Mouse (Mus musculus) heart, postnatal 0 days (tissue): ENCODE data around the gene Smarca2. TPM values are rescaled to one million over a fixed set of nuclear protein-coding genes. Genes with fewer than 3 reads are reported as not detected.

Experiments
- ATAC-seq: fragments of 200-750 bp; cut with Nextera tagmentation; 2 replicates; pipeline ENCODE4 v1.8.0; 2017; ENCODE audit warnings: low read depth, moderate number of reproducible peaks, moderate library complexity; ENCODE audit not compliant: insufficient read depth
- DNase-seq: peaks from one replicate; pipeline ENCODE4 v3.0.0-alpha.2; 2016; ENCODE audit warnings: low spot score
- H3K27ac ChIP-seq: fragments of 300-500 bp; sonication (generic); 2 replicates; pipeline ENCODE4 v1.5.1; 2014; ENCODE audit warnings: low read depth, mild to moderate bottlenecking
- H3K27me3 ChIP-seq: fragments of 300-500 bp; sonication (generic); 2 replicates; pipeline ENCODE4 v1.6.1; 2014; ENCODE audit warnings: low read length, mixed read lengths; ENCODE audit not compliant: control insufficient read depth, insufficient read depth
- H3K36me3 ChIP-seq: fragments of 300-500 bp; sonication (generic); replicated peaks from 2 replicates; pipeline ENCODE4 v1.6.1; 2014; ENCODE audit warnings: low read length, mixed read lengths; ENCODE audit not compliant: control insufficient read depth, insufficient read depth
- H3K4me1 ChIP-seq: fragments of 300-500 bp; sonication (generic); 2 replicates; pipeline ENCODE4 v1.6.1; 2014; ENCODE audit warnings: antibody characterized with exemption; ENCODE audit not compliant: control insufficient read depth, insufficient read depth
- H3K4me2 ChIP-seq: fragments of 300-500 bp; sonication (generic); 2 replicates; pipeline ENCODE4 v1.6.1; 2014; ENCODE audit warnings: low read depth, mild to moderate bottlenecking, low read length, moderate library complexity
- H3K4me3 ChIP-seq: fragments of 300-500 bp; sonication (generic); 2 replicates; pipeline ENCODE4 v1.5.1; 2014; ENCODE audit warnings: low read depth, low read length
- H3K9ac ChIP-seq: fragments of 300-500 bp; sonication (generic); replicated peaks from 2 replicates; pipeline ENCODE4 v1.6.1; 2014; ENCODE audit warnings: low read depth, low read length, mixed read lengths
- H3K9me3 ChIP-seq: fragments of 300-500 bp; sonication (generic); replicated peaks from 2 replicates; pipeline ENCODE4 v1.6.1; 2016; ENCODE audit warnings: low read length; ENCODE audit not compliant: control insufficient read depth
- CTCF ChIP-seq: IDR thresholded peaks from 2 replicates; pipeline ENCODE4 v1.5.1; 2016; ENCODE audit warnings: antibody characterized with exemption, control low read depth, low read depth
- EP300 ChIP-seq: IDR thresholded peaks from 2 replicates; pipeline ENCODE4 v1.6.1; 2016; ENCODE audit warnings: antibody characterized with exemption, low read depth
- WGBS: fragments of 180-500 bp; shearing (Covaris S2); extraction: QIAGEN DNeasy Blood & Tissue Kit; methylation state at CpG from one replicate; pipeline ENCODE4 v1.1.7; 2014; 5-methylcytosine and 5-hydroxymethylcytosine counted together
- polyA plus RNA-seq: library from polyadenylated mRNA; unstranded; fragments of >200 nt; fragmentation: Nextera tagmentation; extraction: Ambion mirVana; gene quantifications from 2 replicates; pipeline ENCODE4 v1.2.1, GENCODE M21; 2015
- total RNA-seq: library from RNA; depleted of rRNA; stranded (reverse); fragments of >200 nt; gene quantifications from 2 replicates; pipeline ENCODE4 v1.2.3, GENCODE M21; 2014; ENCODE audit warnings: low replicate concordance

Smarca2 gene
- total and polyA plus RNA-seq, 2 experiments from 2014 or later: 21.7 to 50.1 TPM

DNA sequence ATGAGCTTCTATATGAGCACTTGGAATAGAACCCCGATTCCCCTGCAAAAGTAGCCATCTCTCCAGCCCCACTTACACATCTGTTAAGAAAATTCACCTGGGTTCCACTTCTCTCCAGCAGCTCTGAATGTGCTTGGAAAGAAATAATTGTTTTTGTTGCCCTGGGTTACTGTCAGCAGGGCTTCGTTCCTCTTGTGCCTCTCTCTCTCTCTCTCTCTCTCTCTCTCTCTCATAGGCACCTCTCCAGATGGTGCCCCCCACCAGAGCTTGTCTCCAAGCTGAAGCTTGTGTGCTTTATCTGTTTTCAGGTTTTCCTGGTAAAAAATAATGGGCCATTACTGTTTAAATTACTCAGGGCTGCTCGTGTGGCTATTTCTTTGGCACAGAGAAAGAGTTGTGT is 74.8 kb downstream of the Smarca2 start:
- Histone ChIP-seq H3K4me2 (no peak overlapping the region), H3K9ac (no peak overlapping the region), H3K36me3 (peaks cover 66% of the 10 kb centered on the region), H3K27me3 (no peaks in the 10 kb centered on the region), H3K4me1 (no peaks in the 10 kb centered on the region), H3K27ac (no peak overlapping the region), H3K9me3 (no peaks in the 10 kb centered on the region), H3K4me3 (no peak overlapping the region)
- ATAC-seq (no peak), DNase-seq (no peak)
- TF ChIP-seq CTCF: no peak
- TF ChIP-seq EP300: no peak
- 68% methylated on average over 3 of the region's 3 CpGs for WGBS

DNA sequence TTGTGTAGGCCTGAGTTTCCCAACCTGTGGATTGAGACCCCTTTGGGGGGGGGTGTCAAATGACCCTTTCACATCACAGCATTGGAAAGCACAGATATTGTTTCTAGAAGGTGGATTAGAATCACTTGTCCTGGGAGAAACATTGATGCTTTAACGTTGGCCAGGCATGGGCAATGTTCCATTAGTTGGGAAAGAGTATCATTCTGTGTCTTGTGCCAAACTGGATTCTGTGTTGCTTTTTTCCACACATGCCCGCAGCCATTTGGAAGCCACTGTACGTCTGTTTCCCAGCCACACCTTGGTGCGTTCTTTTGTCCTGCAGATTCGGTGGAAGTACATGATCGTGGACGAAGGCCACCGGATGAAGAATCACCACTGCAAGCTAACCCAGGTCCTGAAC is 76.7 kb downstream of the Smarca2 start:
- no peaks in the 10 kb centered on the region for H3K9me3 ChIP-seq
- H3K4me3 ChIP-seq: no peak overlapping the region
- WGBS: 94% methylated on average over 8 of the region's 8 CpGs
- no peak overlapping the region for H3K4me2 ChIP-seq
- H3K36me3 ChIP-seq: peaks cover 71% of the 10 kb centered on the region
- no peak overlapping the region for H3K27ac ChIP-seq
- TF ChIP-seq CTCF: no peak
- TF ChIP-seq EP300: no peak
- no peaks in the 10 kb centered on the region for H3K27me3 ChIP-seq
- no peak for DNase-seq
- H3K9ac ChIP-seq: no peak overlapping the region
- H3K4me1 ChIP-seq: no peaks in the 10 kb centered on the region
- ATAC-seq: no peak

DNA sequence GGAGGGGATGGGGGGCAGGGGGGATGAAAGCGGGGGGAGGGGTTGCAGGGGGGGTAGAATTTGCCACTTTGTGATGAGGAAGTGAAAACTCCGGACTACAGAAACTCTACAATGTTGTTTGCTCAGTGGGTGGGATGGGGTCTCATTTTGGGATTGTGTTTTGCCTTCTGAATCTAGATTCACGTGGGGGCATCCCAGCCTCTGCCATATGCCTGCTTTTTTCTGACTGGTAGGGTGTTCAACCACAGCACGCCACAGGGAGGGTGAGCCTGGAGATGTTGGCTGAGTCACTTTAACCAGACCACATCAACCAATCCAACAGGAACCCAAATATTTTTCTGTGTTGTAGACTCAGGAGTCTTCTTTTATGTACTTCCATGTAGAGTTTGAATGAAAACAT is 77.3 kb downstream of the Smarca2 start:
- H3K4me2 ChIP-seq: no peak overlapping the region
- H3K27ac ChIP-seq: no peak overlapping the region
- no peak overlapping the region for H3K9ac ChIP-seq
- no peaks in the 10 kb centered on the region for H3K9me3 ChIP-seq
- WGBS: 76% methylated on average over 4 of the region's 4 CpGs
- no peak overlapping the region for H3K4me3 ChIP-seq
- no peak for TF ChIP-seq EP300
- TF ChIP-seq CTCF: no peak
- DNase-seq (no peak), ATAC-seq (no peak)
- H3K36me3 ChIP-seq: peaks cover 68% of the 10 kb centered on the region
- no peaks in the 10 kb centered on the region for H3K27me3 ChIP-seq
- H3K4me1 ChIP-seq: no peaks in the 10 kb centered on the region

DNA sequence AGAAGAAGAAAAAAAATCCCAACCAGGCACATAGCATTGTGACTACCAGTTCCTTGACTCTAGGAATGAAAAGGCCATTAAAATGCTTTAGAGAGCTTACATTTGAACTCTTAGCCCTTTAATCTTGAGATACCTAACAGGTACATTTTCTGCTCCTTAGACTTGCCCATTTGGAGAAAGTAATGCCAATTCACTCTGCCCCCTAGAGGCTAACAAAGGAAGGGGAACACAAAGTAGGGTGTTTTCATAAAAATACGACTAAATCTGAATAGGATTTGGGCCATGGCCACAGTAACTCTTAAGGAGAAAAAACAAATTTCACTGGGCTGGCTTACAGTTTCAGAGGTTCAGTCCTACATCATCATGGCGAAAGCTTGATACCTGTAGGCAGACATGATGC is 77.9 kb downstream of the Smarca2 start:
- TF ChIP-seq CTCF: peak; percentile 22; the same call in 1 of the 2 replicates
- no peak for TF ChIP-seq EP300
- no peaks in the 10 kb centered on the region for H3K9me3 ChIP-seq
- WGBS: 91% methylated on average over 2 of the region's 2 CpGs
- peaks cover 70% of the 10 kb centered on the region for H3K36me3 ChIP-seq
- H3K27ac ChIP-seq: no peak overlapping the region
- no peak for DNase-seq
- ATAC-seq: no peak
- H3K4me3 ChIP-seq: no peak overlapping the region
- H3K9ac ChIP-seq: no peak overlapping the region
- H3K27me3 ChIP-seq: no peaks in the 10 kb centered on the region
- H3K4me1 ChIP-seq: no peaks in the 10 kb centered on the region
- no peak overlapping the region for H3K4me2 ChIP-seq

DNA sequence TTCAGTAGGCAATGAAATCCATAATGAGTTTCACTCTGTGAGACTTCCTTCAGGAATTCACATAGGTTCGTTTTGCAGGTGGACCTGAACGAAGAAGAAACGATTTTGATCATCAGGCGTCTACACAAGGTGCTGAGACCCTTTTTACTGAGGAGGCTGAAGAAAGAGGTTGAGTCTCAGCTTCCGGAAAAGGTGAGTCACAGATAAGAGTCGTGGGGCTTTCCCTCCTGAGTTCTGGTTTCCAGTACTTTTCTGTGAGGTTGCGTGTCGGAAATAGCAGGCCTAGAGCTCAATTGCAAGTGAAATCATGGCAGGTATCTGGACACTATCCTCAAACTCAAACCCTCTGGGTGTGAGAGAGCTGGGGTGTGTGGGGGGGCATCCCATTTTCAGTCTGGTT is 78.9 kb downstream of the Smarca2 start:
- Histone ChIP-seq H3K36me3 (peaks cover 63% of the 10 kb centered on the region), H3K9ac (no peak overlapping the region), H3K4me2 (no peak overlapping the region), H3K4me1 (no peaks in the 10 kb centered on the region), H3K27ac (no peak overlapping the region), H3K27me3 (no peaks in the 10 kb centered on the region), H3K4me3 (no peak overlapping the region), H3K9me3 (no peaks in the 10 kb centered on the region)
- TF ChIP-seq CTCF: no peak
- TF ChIP-seq EP300: no peak
- no peak for ATAC-seq
- 81% methylated on average over 8 of the region's 8 CpGs for WGBS
- no peak for DNase-seq

DNA sequence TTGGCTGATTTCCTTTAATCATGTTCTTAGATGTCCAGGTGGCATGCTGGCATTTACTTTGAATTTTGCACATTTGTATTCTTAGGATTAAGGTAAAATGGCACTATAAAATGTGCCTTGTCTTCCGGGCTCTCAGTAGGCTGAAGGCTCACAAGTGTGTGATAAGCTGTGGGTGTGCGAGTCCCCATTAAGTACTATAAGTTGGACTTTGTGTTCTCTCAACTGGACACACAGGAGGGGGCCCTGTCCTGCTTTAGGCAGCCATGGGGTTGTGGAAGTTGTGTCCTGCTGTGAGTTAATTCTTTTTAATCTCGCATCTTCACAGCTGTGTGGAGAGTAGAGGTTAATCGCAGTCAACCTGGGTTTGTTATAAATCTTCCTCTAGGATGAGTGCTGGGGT is 85.7 kb downstream of the Smarca2 start:
- H3K36me3 ChIP-seq: peaks cover 57% of the 10 kb centered on the region
- no peaks in the 10 kb centered on the region for H3K4me1 ChIP-seq
- no peaks in the 10 kb centered on the region for H3K27me3 ChIP-seq
- WGBS: 78% methylated on average over 4 of the region's 4 CpGs
- no peak overlapping the region for H3K27ac ChIP-seq
- no peak overlapping the region for H3K4me3 ChIP-seq
- H3K4me2 ChIP-seq: no peak overlapping the region
- ATAC-seq (no peak), DNase-seq (no peak)
- H3K9ac ChIP-seq: no peak overlapping the region
- TF ChIP-seq CTCF: no peak
- TF ChIP-seq EP300: no peak
- H3K9me3 ChIP-seq: no peaks in the 10 kb centered on the region
